Mouse (Mus musculus): Measurements from ENCODE around the gene Mgst1.

DNA sequence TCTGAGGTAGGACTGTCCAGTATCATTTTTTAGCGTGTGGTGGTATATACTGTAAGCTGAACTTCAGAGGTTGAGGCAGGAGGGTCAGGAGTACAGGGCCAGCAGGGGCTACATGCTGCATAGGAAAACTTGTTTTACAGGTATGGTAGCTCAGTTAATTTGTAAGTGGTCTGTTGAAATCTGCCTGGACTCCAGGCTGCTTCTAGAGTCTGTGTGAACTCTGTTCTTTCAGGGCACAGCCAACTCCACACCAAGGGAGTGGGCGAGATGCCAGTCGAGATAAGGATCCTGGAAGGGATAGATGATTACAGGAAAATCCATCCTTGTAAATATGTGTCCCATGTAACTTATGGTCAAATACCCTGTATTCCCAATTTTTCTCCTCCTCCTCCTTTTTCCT, 3.3 kb downstream of the Mgst1 start:
- TF ChIP-seq POLR2A (IDR thresholded peaks at IDR 0.05; ENCODE audit: borderline replicate concordance, extremely low read depth, low read depth, low read length) = no peak
- no peak for TF ChIP-seq CTCF (IDR thresholded peaks at IDR 0.05; ENCODE audit: insufficient read depth, low read length)

Data from lung, adult 2 months (tissue).